Mouse (Mus musculus) CH12.LX (cell line): ENCODE measurements around the gene Aox1. TPM values are rescaled to one million over a fixed set of nuclear protein-coding genes. Genes with fewer than 3 reads are reported as not detected.

Experiments
- DNase-seq: peaks from one replicate; pipeline ENCODE4 v3.0.0-alpha.2; 2013; ENCODE audit errors: extremely low read depth
- H3K27ac ChIP-seq: 2 replicates; pipeline ENCODE4 v1.5.1; 2012; ENCODE audit warnings: low read depth, mild to moderate bottlenecking, control low read depth, moderate library complexity; ENCODE audit not compliant: insufficient read depth
- H3K27me3 ChIP-seq: replicated peaks from 2 replicates; pipeline ENCODE3; 2012; ENCODE audit warnings: inconsistent platforms
- H3K36me3 ChIP-seq, 2 experiments: replicated peaks in 1 of 2; 2 replicates each; pipeline versions ENCODE3 to v1.6.1; 2012; ENCODE audit warnings: inconsistent platforms in 1 of 2, low read length in 1 of 2, mild to moderate bottlenecking in 1 of 2, mixed read lengths in 1 of 2, moderate library complexity in 1 of 2; ENCODE audit not compliant: control insufficient read depth in 1 of 2, insufficient read depth in 1 of 2
- H3K4me1 ChIP-seq, 2 experiments: 2 replicates each; pipeline ENCODE4 v1.6.1; 2012; ENCODE audit warnings: inconsistent platforms in 1 of 2, moderate library complexity in 1 of 2; ENCODE audit not compliant: insufficient read depth in 2 of 2, control insufficient read depth in 1 of 2
- H3K4me2 ChIP-seq: 2 replicates; pipeline ENCODE4 v1.6.1; 2012; ENCODE audit warnings: low read depth, mild to moderate bottlenecking, control low read depth; ENCODE audit not compliant: poor library complexity, insufficient read depth, severe bottlenecking
- H3K4me3 ChIP-seq, 3 experiments: fragments of 150-350 bp in 1 of 3; sonication (generic) in 1 of 3; replicated peaks in 1 of 3; 2 replicates each; pipeline versions ENCODE3 to v1.5.1; 2011 to 2012; ENCODE audit warnings: low read depth in 2 of 3, low read length in 2 of 3, mild to moderate bottlenecking in 2 of 3, moderate library complexity in 2 of 3, control low read depth in 1 of 3, improper control_type of control experiment in 1 of 3, inconsistent platforms in 1 of 3, mixed read lengths in 1 of 3; ENCODE audit not compliant: poor library complexity in 1 of 3
- H3K79me2 ChIP-seq: replicated peaks from 2 replicates; pipeline ENCODE4 v1.6.1; 2012; ENCODE audit warnings: mild to moderate bottlenecking, moderate library complexity; ENCODE audit not compliant: control insufficient read depth, poor library complexity, insufficient read depth, severe bottlenecking; ENCODE audit errors: extremely low read depth
- H3K9ac ChIP-seq: 2 replicates; pipeline ENCODE4 v1.6.1; 2012; ENCODE audit warnings: low read depth, mild to moderate bottlenecking, control low read depth, moderate library complexity; ENCODE audit not compliant: insufficient read depth
- H3K9me3 ChIP-seq: replicated peaks from 2 replicates; pipeline ENCODE3; 2012; ENCODE audit warnings: low read length, inconsistent platforms, mixed read lengths
- BHLHE40 ChIP-seq: IDR thresholded peaks from 2 replicates; pipeline ENCODE4 v1.6.1; 2011; ENCODE audit warnings: mild to moderate bottlenecking, low read depth, low read length, improper control_type of control experiment
- CHD1 ChIP-seq: IDR thresholded peaks from 2 replicates; pipeline ENCODE4 v1.6.1; 2012; ENCODE audit warnings: low read depth, low read length, improper control_type of control experiment, inconsistent platforms
- CHD2 ChIP-seq: IDR thresholded peaks from 2 replicates; pipeline ENCODE4 v1.6.1; 2011; ENCODE audit warnings: low read length, improper control_type of control experiment
- CTCF ChIP-seq, 2 experiments: IDR thresholded peaks in 1 of 2; conservative IDR thresholded peaks in 1 of 2; 2 replicates each; pipeline ENCODE4 v1.5.1; 2011 to 2012; ENCODE audit warnings: low read depth in 2 of 2, low read length in 2 of 2, improper control_type of control experiment in 1 of 2, inconsistent platforms in 1 of 2, mild to moderate bottlenecking in 1 of 2, moderate library complexity in 1 of 2
- ETS1 ChIP-seq: conservative IDR thresholded peaks from 2 replicates; pipeline ENCODE4 v1.6.1; 2012; ENCODE audit warnings: low read depth, mild to moderate bottlenecking, inconsistent platforms, low read length, improper control_type of control experiment, moderate library complexity
- GABPA ChIP-seq: IDR thresholded peaks from 2 replicates; pipeline ENCODE4 v1.6.1; 2012; ENCODE audit warnings: low read depth, low read length, improper control_type of control experiment, inconsistent platforms; ENCODE audit not compliant: insufficient replicate concordance
- IRF4 ChIP-seq: IDR thresholded peaks from 2 replicates; pipeline ENCODE4 v1.6.1; 2014; ENCODE audit warnings: low read depth, mild to moderate bottlenecking, inconsistent platforms, low read length, improper control_type of control experiment
- JUN ChIP-seq: IDR thresholded peaks from 2 replicates; pipeline ENCODE4 v1.6.1; 2011; ENCODE audit warnings: low read depth, mild to moderate bottlenecking, low read length, improper control_type of control experiment, moderate library complexity; ENCODE audit not compliant: insufficient read depth
- KAT2A ChIP-seq: IDR thresholded peaks from 2 replicates; pipeline ENCODE4 v1.6.1; 2012; ENCODE audit warnings: low read length, improper control_type of control experiment, inconsistent platforms; ENCODE audit not compliant: insufficient replicate concordance
- MAX ChIP-seq: IDR thresholded peaks from 2 replicates; pipeline ENCODE4 v1.6.1; 2011; ENCODE audit warnings: low read length, improper control_type of control experiment
- MYC ChIP-seq: IDR thresholded peaks from 2 replicates; pipeline ENCODE4 v1.6.1; 2011; ENCODE audit warnings: low read depth, mild to moderate bottlenecking, improper control_type of control experiment, low read length
- POLR2A ChIP-seq: IDR thresholded peaks from 2 replicates; pipeline ENCODE4 v1.6.1; 2011; ENCODE audit warnings: low read depth, mild to moderate bottlenecking, improper control_type of control experiment, low read length
- POLR2AphosphoS2 ChIP-seq: IDR thresholded peaks from 2 replicates; pipeline ENCODE4 v1.6.1; 2011; ENCODE audit warnings: low read depth, low read length, improper control_type of control experiment
- RAD21 ChIP-seq: IDR thresholded peaks from 2 replicates; pipeline ENCODE4 v1.6.1; 2011; ENCODE audit warnings: low read depth, mild to moderate bottlenecking, low read length, improper control_type of control experiment, moderate library complexity
- RCOR1 ChIP-seq: conservative IDR thresholded peaks from 2 replicates; pipeline ENCODE4 v1.6.1; 2012; ENCODE audit warnings: low read depth, mild to moderate bottlenecking, inconsistent platforms, low read length, improper control_type of control experiment
- SIN3A ChIP-seq: IDR thresholded peaks from 2 replicates; pipeline ENCODE4 v1.6.1; 2012; ENCODE audit warnings: low read length, improper control_type of control experiment, inconsistent platforms
- TBP ChIP-seq: conservative IDR thresholded peaks from 2 replicates; pipeline ENCODE4 v1.6.1; 2011; ENCODE audit warnings: low read depth, low read length, improper control_type of control experiment
- UBTF ChIP-seq: IDR thresholded peaks from 2 replicates; pipeline ENCODE4 v1.6.1; 2012; ENCODE audit warnings: low read depth, mild to moderate bottlenecking, inconsistent platforms, low read length, improper control_type of control experiment, moderate library complexity
- USF1 ChIP-seq: IDR thresholded peaks from 2 replicates; pipeline ENCODE4 v1.6.1; 2014; ENCODE audit warnings: low read depth, mild to moderate bottlenecking, inconsistent platforms, low read length, improper control_type of control experiment
- USF2 ChIP-seq: conservative IDR thresholded peaks from 2 replicates; pipeline ENCODE4 v1.6.1; 2011; ENCODE audit warnings: low read depth, low read length, improper control_type of control experiment
- ZMIZ1 ChIP-seq: IDR thresholded peaks from 2 replicates; pipeline ENCODE4 v1.6.1; 2012; ENCODE audit warnings: low read depth, mild to moderate bottlenecking, inconsistent platforms, low read length, improper control_type of control experiment
- dilution Hi-C: fragments of 300-500 bp; cut with MboI; formaldehyde crosslinking; loops from 2 replicates; pipeline ENCODE4 v1.14.3; 2020; ENCODE audit warnings: low sequenced_read_pairs; ENCODE audit not compliant: extremely low pct_unique_long_range_greater_than_20kb, extremely low pct_ligation_motif_present
- in situ Hi-C: fragments of 300-500 bp; cut with MboI; formaldehyde crosslinking; loops from 3 replicates; pipeline ENCODE4 v1.14.3; 2019; ENCODE audit warnings: low sequenced_read_pairs, low pct_ligation_motif_present, low pct_unique_long_range_greater_than_20kb, mixed read lengths
- polyA plus RNA-seq: library from polyadenylated mRNA; unstranded; fragments of >175 nt; gene quantifications from 2 replicates; pipeline ENCODE4 v1.2.1, GENCODE M21; 2012; ENCODE audit warnings: low read depth; ENCODE audit not compliant: insufficient read length
- total RNA-seq, 2 experiments: library from RNA; depleted of rRNA; stranded (reverse); fragments of 300-350 nt in 1 of 2; fragments of >200 nt in 1 of 2; gene quantifications; 2 replicates each; pipeline ENCODE4 v1.2.3; 2012 to 2014

Gene Aox1
- total and polyA plus RNA-seq, 3 experiments, result 0.15 to 0.40 TPM; not detected in 1

DNA sequence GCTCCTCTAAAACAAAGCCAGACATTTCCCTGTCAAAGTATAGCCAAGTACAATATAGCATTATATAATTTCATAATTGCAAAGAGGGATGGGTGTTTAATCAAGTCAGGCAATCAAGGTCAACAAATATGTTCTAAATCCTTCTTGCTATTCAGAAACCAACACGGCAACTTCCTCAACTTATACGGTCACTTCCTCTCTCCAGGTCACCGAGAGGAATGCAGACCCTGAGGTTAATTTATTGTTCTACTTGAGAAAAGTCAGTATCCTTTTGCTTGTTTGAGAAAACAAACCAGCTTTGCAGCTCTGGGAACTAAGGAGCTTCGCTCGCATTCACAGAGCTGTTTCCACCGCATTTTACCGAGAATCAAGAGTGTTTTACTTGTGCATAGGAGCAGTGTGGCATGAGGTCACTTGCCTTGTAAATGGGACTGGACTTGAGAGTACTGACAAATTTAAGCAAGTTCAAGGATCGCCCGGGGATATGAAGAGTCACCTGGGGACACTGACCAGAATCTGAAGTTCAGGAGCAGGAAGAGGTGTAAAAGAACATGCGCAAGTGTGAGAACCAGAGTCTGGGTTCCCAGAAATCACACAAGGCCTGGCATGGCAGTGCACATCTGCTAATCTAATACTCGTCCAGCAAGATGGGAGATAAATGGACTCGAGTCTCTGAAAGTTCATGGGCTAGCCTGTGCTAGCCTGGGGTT is 85.1 kb downstream of the Aox1 start:
- in situ Hi-C loops, result no loop called here
- Histone ChIP-seq H3K4me1 (peaks cover 0 to 10% of the 10 kb centered on the region in 2 experiments; a peak in 2 of 4 replicates), H3K4me2 (no peak overlapping the region), H3K27me3 (no peaks in the 10 kb centered on the region), H3K9me3 (peaks cover 8% of the 10 kb centered on the region), H3K27ac (no peak overlapping the region), H3K4me3 (no peak overlapping the region), H3K9ac (no peak overlapping the region), H3K36me3 (no peaks in the 10 kb centered on the region), H3K79me2 (no peaks in the 10 kb centered on the region)
- dilution Hi-C loops, result no loop called here
- no peak for DNase-seq
- TF ChIP-seq USF2 (no peak), CHD2 (no peak), BHLHE40 (no peak), JUN (no peak), RCOR1 (no peak), ZMIZ1 (no peak), RAD21 (no peak), KAT2A (no peak), UBTF (no peak), CTCF (conservative IDR thresholded peaks at IDR 0.05 in 1 of 2, IDR thresholded peaks at IDR 0.05 in 1 of 2; ENCODE audit: low read depth in 2 of 2, low read length in 2 of 2) (no peak), POLR2A (no peak), USF1 (no peak), IRF4 (no peak), CHD1 (no peak), MAX (no peak), POLR2AphosphoS2 (no peak)

DNA sequence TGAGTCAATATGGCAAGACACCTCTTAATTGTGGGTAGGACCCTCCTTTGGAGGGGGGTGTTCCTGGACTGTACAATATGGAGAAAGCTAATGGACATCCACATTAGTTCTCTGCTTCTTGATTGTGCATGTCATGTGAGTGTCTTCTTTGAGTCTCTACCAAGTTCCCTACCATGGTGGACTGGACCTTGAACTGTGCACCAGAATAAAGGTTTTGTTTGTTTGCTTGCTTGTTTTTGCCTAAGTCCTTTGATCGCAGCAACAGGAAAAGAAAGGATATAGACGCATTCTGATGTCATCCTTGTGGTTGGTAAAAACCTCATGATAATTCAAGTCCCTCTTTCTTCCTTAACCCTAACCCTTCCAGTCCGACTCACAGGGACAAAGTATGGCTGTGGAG is 88.5 kb downstream of the Aox1 start:
- in situ Hi-C loops, result no loop called here
- no peak for TF ChIP-seq USF2
- TF ChIP-seq CHD2, result no peak
- no peak for TF ChIP-seq SIN3A
- no peak for TF ChIP-seq RCOR1
- no peak for TF ChIP-seq TBP
- TF ChIP-seq ETS1, result no peak
- no peak for TF ChIP-seq ZMIZ1
- no peak for TF ChIP-seq KAT2A
- TF ChIP-seq GABPA, result no peak
- TF ChIP-seq BHLHE40, result no peak
- TF ChIP-seq USF1, result no peak
- TF ChIP-seq RAD21, result no peak
- no peak for TF ChIP-seq MYC
- no peak for TF ChIP-seq POLR2A
- TF ChIP-seq, all 38 proteins: peak for 0
- Histone ChIP-seq H3K36me3 (no peaks in the 10 kb centered on the region), H3K4me2 (no peak overlapping the region), H3K4me1 (peaks cover 0 to 3% of the 10 kb centered on the region in 2 experiments; a peak in 2 of 4 replicates), H3K9me3 (no peaks in the 10 kb centered on the region), H3K9ac (no peak overlapping the region), H3K79me2 (no peaks in the 10 kb centered on the region), H3K27me3 (no peaks in the 10 kb centered on the region), H3K27ac (no peak overlapping the region), H3K4me3 (no peak overlapping the region)
- dilution Hi-C loops, result no loop called here
- DNase-seq, result no peak
